Mouse (Mus musculus): ENCODE results near the gene Mybph.

- TF ChIP-seq CTCF (IDR thresholded peaks at IDR 0.05; ENCODE audit: low read depth, low read length) (no peak), POLR2A (IDR thresholded peaks at IDR 0.05; ENCODE audit: extremely low read depth, insufficient read depth, low read length) (no peak)
These were observed 32.1 kb downstream of the Mybph start for GRCm38 (mm10) chr1:134225375-134225774.
